Mouse (Mus musculus) megakaryocyte, embryonic 14.5 days (primary cell): ENCODE data around the gene U2af2.

Source experiments
- FLI1 ChIP-seq: IDR thresholded peaks from 2 replicates; pipeline ENCODE4 v1.6.1; 2012; ENCODE audit warnings: low read length, inconsistent platforms, mixed read lengths
- GATA1 ChIP-seq: IDR thresholded peaks from 3 replicates; pipeline ENCODE4 v1.6.1; 2012; ENCODE audit warnings: mixed read lengths, low read length, inconsistent platforms, borderline replicate concordance

DNA sequence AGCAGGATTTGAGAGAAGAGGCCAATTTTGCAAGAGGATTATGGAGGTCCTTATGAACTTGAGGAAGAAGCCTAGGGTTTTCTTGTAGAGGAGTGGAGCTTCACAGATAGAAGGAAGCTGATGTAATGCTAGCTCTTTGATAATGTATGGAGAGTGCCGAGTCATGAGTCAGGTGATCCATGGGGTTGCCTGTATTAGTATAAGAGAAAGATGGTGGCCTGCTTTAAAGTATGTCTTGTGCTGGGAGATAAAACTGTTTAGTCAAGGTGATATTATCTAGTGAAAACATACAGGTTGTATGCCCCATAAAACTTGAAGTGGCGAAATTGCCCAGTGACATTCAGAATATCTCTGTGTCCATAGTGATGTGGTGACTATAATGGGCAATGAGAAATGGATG, 15.0 kb downstream of the U2af2 start:
- TF ChIP-seq GATA1 (no peak), FLI1 (no peak)
